In the genomic region with DNA sequence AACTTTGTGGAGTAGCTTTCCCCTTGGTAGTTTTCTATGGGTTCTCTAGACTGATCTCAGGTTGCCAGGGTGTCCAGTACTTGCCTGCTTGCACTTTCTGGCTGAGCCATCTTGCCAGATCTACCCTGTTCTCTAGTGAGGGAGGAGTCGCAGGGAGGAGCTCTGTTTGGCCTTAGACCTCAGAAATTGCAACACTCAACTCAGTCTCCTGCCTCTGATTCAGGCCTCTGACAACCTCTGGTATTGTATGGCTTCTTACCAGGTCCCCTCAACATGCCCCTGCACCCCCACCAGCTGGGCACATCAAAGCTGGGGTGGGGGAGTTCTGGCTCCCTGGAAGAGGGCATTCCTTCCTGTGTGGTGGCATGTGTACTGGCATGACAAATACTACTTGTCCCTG, we compare ENCODE assay signal across 14 mouse cellular contexts. TPM values are rescaled to one million over a fixed set of nuclear protein-coding genes. Genes with fewer than 3 reads are reported as not detected.
DNase-seq lines count a peak whose midpoint lies in the region; TF ChIP-seq lines count a peak whose summit lies in the region.
"Had no signal": no experiment of that assay in that cellular context is flagged by ENCODE, and none has a peak within 500 bp of the region (broad histone marks: within the 10 kb centered on the region; RNA-seq: fewer than 3 reads in every experiment).

No protein-coding gene starts in this region.

- DNase-seq in gastrocnemius, adult 2 months = peak; percentile 48
- no peak for DNase-seq in gastrocnemius, postnatal 25 days
- DNase-seq in layer of hippocampus, adult 2 months (ENCODE audit: low spot score in 2 of 2) = no peak
- DNase-seq in layer of hippocampus, postnatal 14 days (ENCODE audit: low spot score in 2 of 2) = no peak
- DNase-seq in forebrain, embryonic 10.5 days (ENCODE audit: extremely low spot score, low spot score) = no peak
- no peak for DNase-seq in left cerebral cortex, adult 8-10 months (ENCODE audit: low spot score in 2 of 2)
- DNase-seq: thymus, postnatal 36 days had no signal

- peaks cover 15% of the 10 kb centered on the region for H3K36me3 ChIP-seq in megakaryocyte, embryonic 14.5 days (replicated peaks; ENCODE audit: low read length)
- no peaks in the 10 kb centered on the region for H3K36me3 ChIP-seq in forebrain, embryonic 10.5 days (replicated peaks)

- intact Hi-C loops in gastrocnemius, adult 2 months (cut with DNase I) = no loop called here

- peaks cover 58% of the 10 kb centered on the region for H3K27me3 ChIP-seq in megakaryocyte, embryonic 14.5 days (replicated peaks)
- peaks cover 92% of the 10 kb centered on the region for H3K27me3 ChIP-seq in forebrain, embryonic 10.5 days (ENCODE audit: poor library complexity, severe bottlenecking)

- no peak overlapping the region for H3K4me3 ChIP-seq in gastrocnemius, adult 2 months
- H3K4me3 ChIP-seq in layer of hippocampus, adult 2 months = no peak overlapping the region
- no peak overlapping the region for H3K4me3 ChIP-seq in brown adipose tissue, adult 24 weeks (ENCODE audit: insufficient read depth, low read depth, low read length)
- peak overlapping the region; percentile 70 for H3K4me3 ChIP-seq in megakaryocyte, embryonic 14.5 days (replicated peaks)
- no peak overlapping the region for H3K4me3 ChIP-seq in forebrain, embryonic 10.5 days

- H3K4me1 ChIP-seq in brown adipose tissue, adult 24 weeks (ENCODE audit: control insufficient read depth, insufficient read depth, insufficient read length, low read length) = peaks cover 21% of the 10 kb centered on the region
- peaks cover 87% of the 10 kb centered on the region for H3K4me1 ChIP-seq in megakaryocyte, embryonic 14.5 days
- peaks cover 40% of the 10 kb centered on the region for H3K4me1 ChIP-seq in forebrain, embryonic 10.5 days

- TF ChIP-seq CTCF in gastrocnemius, adult 2 months (IDR thresholded peaks at IDR 0.05) = no peak
- TF ChIP-seq CTCF in layer of hippocampus, adult 2 months (conservative IDR thresholded peaks at IDR 0.05) = no peak

- 90% methylated on average over 1 of the region's 1 CpGs for WGBS in forebrain, embryonic 10.5 days

- H3K27ac ChIP-seq in gastrocnemius, adult 2 months = peak overlapping the region; percentile 91
- peak overlapping the region; percentile 57; the same call in 1 of the 2 replicates for H3K27ac ChIP-seq in layer of hippocampus, adult 2 months
- H3K27ac ChIP-seq in brown adipose tissue, adult 24 weeks (replicated peaks; ENCODE audit: low read depth, low read length) = peak overlapping the region; percentile 17; the same call in 1 of the 2 replicates
- no peak overlapping the region for H3K27ac ChIP-seq in forebrain, embryonic 10.5 days

- no peaks in the 10 kb centered on the region for H3K9me3 ChIP-seq in megakaryocyte, embryonic 14.5 days
- H3K9me3 ChIP-seq in forebrain, embryonic 10.5 days = no peaks in the 10 kb centered on the region

RNA-seq across cellular contexts. Expression of gene Als2cl, which starts 2.3 kb away (rescaled TPM):
- total RNA-seq in gastrocnemius, adult 2 months (2021) = 1 to 10 TPM; 3.7 to 7.5 TPM
- total RNA-seq in gastrocnemius, postnatal 25 days (2021) = 1 to 10 TPM; 3.9 to 8.2 TPM
- total RNA-seq in layer of hippocampus, adult 2 months (2021) = 10 to 100 TPM in 1 of 2 experiments, 1 to 10 TPM in 1; 9.1 to 14.6 TPM
- 10 to 100 TPM; 11.6 to 13.1 TPM for total RNA-seq in layer of hippocampus, postnatal 14 days (2021)
- 5.7 and 9.0 TPM in 2 replicates for polyA plus RNA-seq in brown adipose tissue, adult 24 weeks (2012; ENCODE audit: insufficient read depth, insufficient read length, missing spikeins)
- 2.1 and 6.7 TPM in 2 replicates for polyA plus RNA-seq in megakaryocyte, embryonic 14.5 days (2012; ENCODE audit: insufficient read depth, low replicate concordance)
- 0.90 and 0.97 TPM in 2 replicates for polyA plus RNA-seq in forebrain, embryonic 10.5 days (2016; fragmentation: Nextera tagmentation; extraction: Ambion mirVana)
- 10 to 100 TPM in 2 of 4 experiments, 1 to 10 TPM in 2; 8.4 to 13.0 (median 10.4) TPM for total RNA-seq in left cerebral cortex, adult 8-10 months (2022)

RNA-seq across cellular contexts. Expression of gene Tmie, which starts 2.6 kb away (rescaled TPM):
- total RNA-seq in gastrocnemius, adult 2 months (2021) = under 1 TPM; 0.41 to 0.70 TPM
- total RNA-seq in gastrocnemius, postnatal 25 days (2021) = under 1 TPM; 0.43 to 0.62 TPM
- 1 to 10 TPM; 1.9 to 2.0 TPM for total RNA-seq in layer of hippocampus, adult 2 months (2021)
- total RNA-seq in layer of hippocampus, postnatal 14 days (2021) = 1 to 10 TPM; 1.8 to 2.0 TPM
- 1.5 and 1.8 TPM in 2 replicates for polyA plus RNA-seq in brown adipose tissue, adult 24 weeks (2012; ENCODE audit: insufficient read depth, insufficient read length, missing spikeins)
- polyA plus RNA-seq in megakaryocyte, embryonic 14.5 days (2012; ENCODE audit: insufficient read depth, low replicate concordance) = 2.2 and 4.5 TPM in 2 replicates
- polyA plus RNA-seq in forebrain, embryonic 10.5 days (2016; fragmentation: Nextera tagmentation; extraction: Ambion mirVana) = 0.14 and 0.26 TPM in 2 replicates
- total RNA-seq in left cerebral cortex, adult 8-10 months (2022) = 1 to 10 TPM; 3.1 to 6.1 (median 4.1) TPM

RNA-seq across cellular contexts. Expression of gene Prss50, which starts 19.6 kb away (rescaled TPM):
- total RNA-seq in gastrocnemius, adult 2 months (2021) = not detected
- total RNA-seq in gastrocnemius, postnatal 25 days (2021) = not detected
- under 1 TPM; 0.32 to 0.51 TPM for total RNA-seq in layer of hippocampus, adult 2 months (2021)
- total RNA-seq in layer of hippocampus, postnatal 14 days (2021) = under 1 TPM in 1 of 2 experiments, not detected in 1; 0.36 TPM
- polyA plus RNA-seq in brown adipose tissue, adult 24 weeks (2012; ENCODE audit: insufficient read depth, insufficient read length, missing spikeins) = not detected in 2 replicates
- polyA plus RNA-seq in megakaryocyte, embryonic 14.5 days (2012; ENCODE audit: insufficient read depth, low replicate concordance) = 0.70 TPM in 1 of 2 replicates, not detected in the other
- 0.76 and 1.1 TPM in 2 replicates for polyA plus RNA-seq in forebrain, embryonic 10.5 days (2016; fragmentation: Nextera tagmentation; extraction: Ambion mirVana)
- 1 to 10 TPM in 3 of 4 experiments, under 1 TPM in 1; 0.95 to 2.3 (median 1.9) TPM for total RNA-seq in left cerebral cortex, adult 8-10 months (2022)
- total RNA-seq: heart, adult 18-20 months; neutrophil, adult 5-6 weeks had no signal

RNA-seq across cellular contexts. Expression of gene Prss46, which starts 33.0 kb away (rescaled TPM):
- total RNA-seq in gastrocnemius, adult 2 months (2021) = not detected
- not detected for total RNA-seq in gastrocnemius, postnatal 25 days (2021)
- not detected for total RNA-seq in layer of hippocampus, adult 2 months (2021)
- total RNA-seq in layer of hippocampus, postnatal 14 days (2021) = under 1 TPM in 1 of 2 experiments, not detected in 1; 0.31 TPM
- not detected in 2 replicates for polyA plus RNA-seq in brown adipose tissue, adult 24 weeks (2012; ENCODE audit: insufficient read depth, insufficient read length, missing spikeins)
- not detected in 2 replicates for polyA plus RNA-seq in megakaryocyte, embryonic 14.5 days (2012; ENCODE audit: insufficient read depth, low replicate concordance)
- polyA plus RNA-seq in forebrain, embryonic 10.5 days (2016; fragmentation: Nextera tagmentation; extraction: Ambion mirVana) = not detected in 2 replicates
- not detected for total RNA-seq in left cerebral cortex, adult 8-10 months (2022)
- total RNA-seq: heart, adult 18-20 months; neutrophil, adult 5-6 weeks had no signal
- polyA plus RNA-seq: hindbrain, embryonic 16.5 days; limb, embryonic 14.5 days had no signal

RNA-seq across cellular contexts. Expression of gene Fam240a, which starts 39.3 kb away (rescaled TPM):
- total RNA-seq in gastrocnemius, adult 2 months (2021) = 1 to 10 TPM in 1 of 2 experiments, not detected in 1; 2.4 TPM
- total RNA-seq in gastrocnemius, postnatal 25 days (2021) = 1 to 10 TPM; 2.0 to 2.7 TPM
- not detected for total RNA-seq in layer of hippocampus, adult 2 months (2021)
- not detected for total RNA-seq in layer of hippocampus, postnatal 14 days (2021)
- not detected in 2 replicates for polyA plus RNA-seq in brown adipose tissue, adult 24 weeks (2012; ENCODE audit: insufficient read depth, insufficient read length, missing spikeins)
- polyA plus RNA-seq in megakaryocyte, embryonic 14.5 days (2012; ENCODE audit: insufficient read depth, low replicate concordance) = not detected in 2 replicates
- not detected in 2 replicates for polyA plus RNA-seq in forebrain, embryonic 10.5 days (2016; fragmentation: Nextera tagmentation; extraction: Ambion mirVana)
- not detected for total RNA-seq in left cerebral cortex, adult 8-10 months (2022)
- total RNA-seq: heart, adult 18-20 months; layer of hippocampus, postnatal 25 days had no signal
- polyA plus RNA-seq: hindbrain, embryonic 16.5 days; limb, embryonic 14.5 days had no signal
